Mouse (Mus musculus) liver, adult 2 months (tissue): ENCODE data around the gene Pygm.

Source experiments
- CTCF ChIP-seq: fragments of 200-500 bp; IDR thresholded peaks from 2 replicates; pipeline ENCODE4 v1.5.1; 2011; ENCODE audit warnings: low read depth, low read length, control low read depth
- POLR2A ChIP-seq: fragments of 200-500 bp; IDR thresholded peaks from 2 replicates; pipeline ENCODE4 v1.6.1; 2011; ENCODE audit warnings: low read length, control low read depth; ENCODE audit not compliant: insufficient read depth; ENCODE audit errors: extremely low read depth

GRCm38 (mm10) chr19:6335458-6335827 is 48.8 kb upstream of the Pygm start:
- TF ChIP-seq POLR2A (no peak), CTCF (no peak)
